Mouse (Mus musculus) heart, adult 2 months (tissue): Measurements from ENCODE around the gene 1700012B09Rik.

Experiments
- CTCF ChIP-seq: fragments of 200-600 bp; IDR thresholded peaks from 2 replicates; pipeline ENCODE4 v1.8.1; 2022; ENCODE audit warnings: antibody characterized with exemption, mild to moderate bottlenecking, moderate library complexity
- EP300 ChIP-seq: fragments of 200-500 bp; IDR thresholded peaks from 2 replicates; pipeline ENCODE4 v1.6.1; 2011; ENCODE audit warnings: low read depth, low read length, control low read depth; ENCODE audit not compliant: insufficient read depth
- POLR2A ChIP-seq: fragments of 200-500 bp; IDR thresholded peaks from 2 replicates; pipeline ENCODE4 v1.6.1; 2011; ENCODE audit warnings: mild to moderate bottlenecking, low read depth, low read length, control low read depth; ENCODE audit not compliant: insufficient read depth

DNA sequence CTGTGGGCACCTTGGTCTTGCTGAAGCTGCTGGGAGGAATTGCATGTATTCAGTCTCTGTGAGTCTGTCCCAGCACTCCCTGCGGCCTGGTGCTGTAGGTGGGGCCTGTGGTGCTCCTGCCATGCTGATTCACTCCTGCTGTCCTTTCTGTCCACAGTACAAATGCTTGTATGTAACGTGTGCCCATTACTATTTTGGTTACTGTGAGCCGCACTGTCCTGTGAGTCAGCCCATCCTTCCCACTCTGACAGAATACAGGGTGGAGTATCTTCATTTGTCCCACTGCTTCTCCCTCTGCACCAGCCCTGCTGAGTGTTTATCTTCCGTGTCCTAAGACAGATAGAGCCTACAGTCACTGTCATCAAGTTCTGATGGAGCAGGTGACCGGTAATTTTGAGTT is 39.3 kb upstream of the 1700012B09Rik start:
- TF ChIP-seq CTCF (no peak), POLR2A (no peak), EP300 (no peak)
